Mouse (Mus musculus): ENCODE results near the gene Gm11214.

DNA sequence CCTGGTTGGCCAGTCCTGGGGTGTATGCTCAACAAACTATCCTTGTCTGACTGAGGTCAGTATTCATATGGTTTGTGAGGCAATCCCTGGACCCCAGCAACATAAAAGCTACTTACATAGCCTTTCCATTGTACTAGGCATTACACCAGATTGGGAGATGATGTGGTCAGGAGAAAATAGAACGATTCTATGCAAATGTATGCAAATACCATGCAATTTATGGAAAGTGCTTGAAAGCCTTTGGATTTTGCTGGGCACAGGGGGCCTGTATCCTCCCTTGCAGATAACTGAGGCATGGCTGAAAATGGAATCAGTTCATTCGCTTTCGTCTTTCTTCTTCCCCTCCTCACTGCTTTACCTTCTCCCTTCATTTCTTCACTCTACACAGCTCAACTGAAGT lies 18.4 kb upstream of the Gm11214 start:
- no peak for TF ChIP-seq CTCF (IDR thresholded peaks at IDR 0.05; ENCODE audit: low read depth)
- no peak for TF ChIP-seq EP300 (optimal IDR thresholded peaks at IDR 0.05)
